ENCODE assay signal across 10 mouse cellular contexts in genomic region chr1:191254448-191254847, GRCm38 (mm10). TPM values are rescaled to one million over a fixed set of nuclear protein-coding genes. Genes with fewer than 3 reads are reported as not detected.
DNase-seq lines count a peak whose midpoint lies in the region; ATAC-seq and TF ChIP-seq lines count a peak whose summit lies in the region.
"Had no signal": no experiment of that assay in that cellular context is flagged by ENCODE, and none has a peak within 500 bp of the region (broad histone marks: within the 10 kb centered on the region; RNA-seq: fewer than 3 reads in every experiment).

No protein-coding gene starts in this region.

- H3K27ac ChIP-seq in lung, embryonic 14.5 days (ENCODE audit: low read depth), result no peak overlapping the region
- H3K27ac ChIP-seq in forebrain, embryonic 12.5 days, result no peak overlapping the region
- H3K27ac ChIP-seq: neural tube, embryonic 12.5 days had no signal

- WGBS in lung, embryonic 14.5 days, result 20% methylated on average over 5 of the region's 5 CpGs
- 73% methylated on average over 5 of the region's 5 CpGs for WGBS in forebrain, embryonic 12.5 days

- no peak overlapping the region for H3K4me2 ChIP-seq in lung, embryonic 14.5 days
- H3K4me2 ChIP-seq in forebrain, embryonic 12.5 days, result no peak overlapping the region
- H3K4me2 ChIP-seq: neural tube, embryonic 12.5 days had no signal

- peak; percentile 27 for DNase-seq in embryo, embryonic 11 days
- no peak for DNase-seq in embryo, embryonic 9.5 days (ENCODE audit: extremely low spot score)
- DNase-seq in MN1 (ENCODE audit: low spot score), result peak; percentile 50
- DNase-seq in lung, embryonic 14.5 days, result peak; percentile 90
- no peak for DNase-seq in spleen, adult 12 weeks (ENCODE audit: low spot score)
- DNase-seq in urinary bladder, postnatal 10 days (ENCODE audit: low spot score), result no peak
- DNase-seq: thymus, postnatal 4 days had no signal

- H3K36me3 ChIP-seq in lung, embryonic 14.5 days (ENCODE audit: insufficient read depth), result no peaks in the 10 kb centered on the region
- H3K36me3 ChIP-seq in forebrain, embryonic 12.5 days (replicated peaks), result no peaks in the 10 kb centered on the region
- H3K36me3 ChIP-seq: neural tube, embryonic 12.5 days had no signal

- H3K9ac ChIP-seq in lung, embryonic 14.5 days, result no peak overlapping the region
- no peak overlapping the region for H3K9ac ChIP-seq in forebrain, embryonic 12.5 days
- H3K9ac ChIP-seq: neural tube, embryonic 12.5 days had no signal

- no peaks in the 10 kb centered on the region for H3K9me3 ChIP-seq in lung, embryonic 14.5 days (ENCODE audit: low read depth, low read length)
- H3K9me3 ChIP-seq in forebrain, embryonic 12.5 days, result no peaks in the 10 kb centered on the region
- H3K9me3 ChIP-seq: neural tube, embryonic 12.5 days had no signal

- peak; percentile 48 for TF ChIP-seq CTCF in lung, embryonic 14.5 days (IDR thresholded peaks at IDR 0.05; ENCODE audit: low read depth)

- peak; percentile 59 for ATAC-seq in granulocyte monocyte progenitor cell, adult 5-6 weeks (replicated peaks; ENCODE audit: poor library complexity, severe bottlenecking)
- peak; percentile 95 for ATAC-seq in lung, embryonic 14.5 days (ENCODE audit: insufficient read depth)
- ATAC-seq in forebrain, embryonic 12.5 days (ENCODE audit: low FRiP score), result no peak

- H3K4me1 ChIP-seq in lung, embryonic 14.5 days (ENCODE audit: insufficient read depth), result peaks cover 16% of the 10 kb centered on the region; the same call in 1 of the 2 replicates
- no peaks in the 10 kb centered on the region for H3K4me1 ChIP-seq in forebrain, embryonic 12.5 days
- H3K4me1 ChIP-seq: neural tube, embryonic 12.5 days had no signal

- no peak overlapping the region for H3K4me3 ChIP-seq in lung, embryonic 14.5 days (ENCODE audit: low read depth, low read length)
- H3K4me3 ChIP-seq in forebrain, embryonic 12.5 days (replicated peaks), result no peak overlapping the region
- H3K4me3 ChIP-seq: neural tube, embryonic 12.5 days had no signal

- no peaks in the 10 kb centered on the region for H3K27me3 ChIP-seq in lung, embryonic 14.5 days (ENCODE audit: insufficient read depth, low read length)
- no peaks in the 10 kb centered on the region; the same call in 1 of the 2 replicates for H3K27me3 ChIP-seq in forebrain, embryonic 12.5 days
- H3K27me3 ChIP-seq: neural tube, embryonic 12.5 days had no signal

RNA-seq across cellular contexts. Expression of gene Atf3, which starts 36.6 kb away (rescaled TPM):
- total RNA-seq in granulocyte monocyte progenitor cell, adult 5-6 weeks (2014; fragmentation: Nextera tagmentation), result not detected in 2 replicates
- total RNA-seq in granulocyte monocyte progenitor cell, adult 5-6 weeks (2017), result 8.7 and 12.8 TPM in 2 replicates
- 3.7 and 4.5 TPM in 2 replicates for polyA plus RNA-seq in lung, embryonic 14.5 days (2014; fragmentation: Nextera tagmentation; extraction: Ambion mirVana)
- 0.96 and 1.7 TPM in 2 replicates for polyA plus RNA-seq in forebrain, embryonic 12.5 days (2016; fragmentation: Nextera tagmentation; extraction: Ambion mirVana)

Comparison
In these comparisons a context has a peak if more than half of its experiments do, and no peak if none do; other contexts are left out.
1. DNase-seq: peak in embryo, embryonic 11 days (single experiment), MN1 (single experiment) and lung, embryonic 14.5 days (single experiment); none in embryo, embryonic 9.5 days (single experiment), spleen, adult 12 weeks (single experiment) and urinary bladder, postnatal 10 days (single experiment).